Mouse (Mus musculus): ENCODE data around the gene Nr4a3. TPM values are rescaled to one million over a fixed set of nuclear protein-coding genes. Genes with fewer than 3 reads are reported as not detected.

The Nr4a3 gene
- polyA plus RNA-seq, 1 experiment from 2014 or later: 0.13 TPM

GRCm38 (mm10) chr4:48079285-48080039 is 34.5 kb downstream of the Nr4a3 start:
- H3K27ac ChIP-seq (ENCODE audit: low read length): no peak overlapping the region
- H3K27me3 ChIP-seq (ENCODE audit: control insufficient read depth, insufficient read depth, low read length): no peaks in the 10 kb centered on the region
- 58% methylated on average over 8 of the region's 8 CpGs for WGBS
- ATAC-seq (replicated peaks; ENCODE audit: extremely low read depth, insufficient read depth, low FRiP score): no peak
- no peak overlapping the region for H3K9ac ChIP-seq (ENCODE audit: low read length)
- H3K4me1 ChIP-seq (ENCODE audit: control insufficient read depth, insufficient read depth, low read length): peaks cover 4% of the 10 kb centered on the region; the same call in 1 of the 2 replicates
- no peak overlapping the region for H3K4me3 ChIP-seq (ENCODE audit: low read length)
- H3K9me3 ChIP-seq (replicated peaks; ENCODE audit: control insufficient read depth, low read length): no peaks in the 10 kb centered on the region
- no peaks in the 10 kb centered on the region for H3K36me3 ChIP-seq (ENCODE audit: control insufficient read depth, insufficient read depth)
- H3K4me2 ChIP-seq (ENCODE audit: low read depth, low read length): no peak overlapping the region

DNA sequence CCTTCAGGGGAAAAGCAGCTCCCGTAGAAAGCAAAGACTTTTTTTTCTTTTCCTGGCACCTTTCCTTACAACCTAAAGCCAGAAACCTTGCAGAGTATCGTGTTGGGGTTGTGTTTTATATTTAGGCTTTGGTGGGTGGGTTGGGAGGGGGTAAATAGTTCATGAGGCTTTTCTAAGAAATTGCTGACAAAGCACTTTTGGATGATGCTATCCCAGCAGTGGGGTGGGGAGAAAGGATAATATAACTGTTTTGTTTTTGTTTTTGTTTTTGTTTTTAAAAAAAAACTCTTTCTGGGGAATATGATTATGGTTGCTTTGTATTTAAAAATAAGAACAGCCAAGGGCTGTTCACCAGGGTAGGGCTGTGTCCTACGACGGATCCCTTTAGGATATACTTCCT is 38.5 kb downstream of the Nr4a3 start:
- H3K9me3 ChIP-seq (replicated peaks; ENCODE audit: control insufficient read depth, low read length): no peaks in the 10 kb centered on the region
- no peak for ATAC-seq (replicated peaks; ENCODE audit: extremely low read depth, insufficient read depth, low FRiP score)
- 77% methylated on average over 4 of the region's 4 CpGs for WGBS

GRCm38 (mm10) chr4:48086609-48087008 is 41.7 kb downstream of the Nr4a3 start:
- H3K27me3 ChIP-seq (ENCODE audit: control insufficient read depth, insufficient read depth, low read length): no peaks in the 10 kb centered on the region
- no peak overlapping the region for H3K27ac ChIP-seq (ENCODE audit: low read length)
- H3K4me1 ChIP-seq (ENCODE audit: control insufficient read depth, insufficient read depth, low read length): no peaks in the 10 kb centered on the region
- H3K9me3 ChIP-seq (replicated peaks; ENCODE audit: control insufficient read depth, low read length): no peaks in the 10 kb centered on the region
- H3K36me3 ChIP-seq (ENCODE audit: control insufficient read depth, insufficient read depth): no peaks in the 10 kb centered on the region
- no peak for ATAC-seq (replicated peaks; ENCODE audit: extremely low read depth, insufficient read depth, low FRiP score)
- H3K4me3 ChIP-seq (ENCODE audit: low read length): no peak overlapping the region
- no peak overlapping the region for H3K9ac ChIP-seq (ENCODE audit: low read length)
- no peak overlapping the region for H3K4me2 ChIP-seq (ENCODE audit: low read depth, low read length)
- 73% methylated on average over 6 of the region's 6 CpGs for WGBS

More for the DNA sequence above, 38.5 kb downstream of the Nr4a3 start:
- Histone ChIP-seq H3K4me1 (ENCODE audit: control insufficient read depth, insufficient read depth, low read length) (no peaks in the 10 kb centered on the region), H3K9ac (ENCODE audit: low read length) (no peak overlapping the region), H3K36me3 (ENCODE audit: control insufficient read depth, insufficient read depth) (no peaks in the 10 kb centered on the region), H3K27ac (ENCODE audit: low read length) (no peak overlapping the region), H3K4me2 (ENCODE audit: low read depth, low read length) (no peak overlapping the region), H3K4me3 (ENCODE audit: low read length) (no peak overlapping the region), H3K27me3 (ENCODE audit: control insufficient read depth, insufficient read depth, low read length) (no peaks in the 10 kb centered on the region)

DNA sequence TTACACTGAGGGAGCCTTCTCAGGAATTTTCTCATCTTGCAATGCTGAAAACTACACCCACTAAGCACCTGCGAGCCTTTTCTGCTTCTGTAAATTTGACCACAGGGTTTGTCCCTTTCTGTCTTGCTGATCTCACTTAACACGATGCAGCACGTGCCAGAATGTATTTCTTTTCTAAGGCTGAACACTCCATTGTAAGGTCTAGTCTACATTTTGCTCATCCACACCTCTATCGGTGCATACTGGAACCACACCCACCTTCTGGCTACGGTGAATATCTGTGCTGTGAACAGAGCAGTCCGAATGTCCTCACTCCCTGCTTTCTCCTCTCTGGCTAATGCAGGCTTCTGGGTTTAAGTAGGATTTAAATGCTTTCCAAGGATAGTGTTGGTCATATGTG is 42.5 kb downstream of the Nr4a3 start:
- H3K9me3 ChIP-seq (replicated peaks; ENCODE audit: control insufficient read depth, low read length): no peaks in the 10 kb centered on the region
- no peaks in the 10 kb centered on the region for H3K4me1 ChIP-seq (ENCODE audit: control insufficient read depth, insufficient read depth, low read length)
- no peak overlapping the region for H3K9ac ChIP-seq (ENCODE audit: low read length)
- H3K4me3 ChIP-seq (ENCODE audit: low read length): no peak overlapping the region
- H3K4me2 ChIP-seq (ENCODE audit: low read depth, low read length): no peak overlapping the region
- no peak overlapping the region for H3K27ac ChIP-seq (ENCODE audit: low read length)
- no peaks in the 10 kb centered on the region for H3K36me3 ChIP-seq (ENCODE audit: control insufficient read depth, insufficient read depth)
- WGBS: 80% methylated on average over 6 of the region's 6 CpGs
- no peaks in the 10 kb centered on the region for H3K27me3 ChIP-seq (ENCODE audit: control insufficient read depth, insufficient read depth, low read length)
- ATAC-seq (replicated peaks; ENCODE audit: extremely low read depth, insufficient read depth, low FRiP score): no peak

GRCm38 (mm10) chr4:48093221-48093620 is 48.3 kb downstream of the Nr4a3 start:
- Histone ChIP-seq H3K36me3 (ENCODE audit: control insufficient read depth, insufficient read depth) (no peaks in the 10 kb centered on the region), H3K27me3 (ENCODE audit: control insufficient read depth, insufficient read depth, low read length) (no peaks in the 10 kb centered on the region), H3K9ac (ENCODE audit: low read length) (no peak overlapping the region), H3K4me2 (ENCODE audit: low read depth, low read length) (no peak overlapping the region), H3K4me1 (ENCODE audit: control insufficient read depth, insufficient read depth, low read length) (no peaks in the 10 kb centered on the region), H3K27ac (ENCODE audit: low read length) (no peak overlapping the region), H3K4me3 (ENCODE audit: low read length) (no peak overlapping the region), H3K9me3 (replicated peaks; ENCODE audit: control insufficient read depth, low read length) (no peaks in the 10 kb centered on the region)
- no peak for ATAC-seq (replicated peaks; ENCODE audit: extremely low read depth, insufficient read depth, low FRiP score)
- WGBS: 75% methylated on average over 3 of the region's 3 CpGs

- no peaks in the 10 kb centered on the region for H3K4me1 ChIP-seq (ENCODE audit: control insufficient read depth, insufficient read depth, low read length)
- H3K4me2 ChIP-seq (ENCODE audit: low read depth, low read length): no peak overlapping the region
- no peaks in the 10 kb centered on the region for H3K27me3 ChIP-seq (ENCODE audit: control insufficient read depth, insufficient read depth, low read length)
- no peak overlapping the region for H3K4me3 ChIP-seq (ENCODE audit: low read length)
- no peak for ATAC-seq (replicated peaks; ENCODE audit: extremely low read depth, insufficient read depth, low FRiP score)
- no peaks in the 10 kb centered on the region for H3K36me3 ChIP-seq (ENCODE audit: control insufficient read depth, insufficient read depth)
- 80% methylated on average over 8 of the region's 8 CpGs for WGBS
- no peak overlapping the region for H3K9ac ChIP-seq (ENCODE audit: low read length)
- no peaks in the 10 kb centered on the region for H3K9me3 ChIP-seq (replicated peaks; ENCODE audit: control insufficient read depth, low read length)
- H3K27ac ChIP-seq (ENCODE audit: low read length): no peak overlapping the region
Observed at GRCm38 (mm10) chr4:48100217-48100616, 55.3 kb downstream of the Nr4a3 start.

DNA sequence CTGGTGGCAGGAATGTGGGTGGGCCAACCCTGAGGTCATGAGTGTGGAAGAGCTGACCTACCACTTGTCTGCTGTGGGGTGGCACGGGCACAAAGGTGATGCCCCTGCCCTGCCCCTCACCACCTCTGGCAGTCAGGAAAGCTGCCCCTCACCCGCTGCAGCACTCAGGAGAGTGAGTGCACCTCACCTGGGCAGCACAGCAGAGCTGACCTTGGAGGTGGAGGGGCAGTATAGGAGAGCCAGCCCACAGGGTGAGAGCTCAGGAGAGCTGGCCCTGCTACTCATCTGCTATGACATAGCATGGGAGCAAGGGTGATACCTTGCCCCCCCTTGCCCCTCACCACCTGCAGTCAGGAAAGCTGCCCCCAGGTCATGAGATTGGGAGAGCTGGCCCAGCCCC is 57.0 kb downstream of the Nr4a3 start:
- ATAC-seq (replicated peaks; ENCODE audit: extremely low read depth, insufficient read depth, low FRiP score): no peak
- Histone ChIP-seq H3K4me1 (ENCODE audit: control insufficient read depth, insufficient read depth, low read length) (no peaks in the 10 kb centered on the region), H3K9ac (ENCODE audit: low read length) (no peak overlapping the region), H3K4me3 (ENCODE audit: low read length) (no peak overlapping the region), H3K36me3 (ENCODE audit: control insufficient read depth, insufficient read depth) (no peaks in the 10 kb centered on the region), H3K27me3 (ENCODE audit: control insufficient read depth, insufficient read depth, low read length) (no peaks in the 10 kb centered on the region), H3K27ac (ENCODE audit: low read length) (no peak overlapping the region), H3K4me2 (ENCODE audit: low read depth, low read length) (no peak overlapping the region), H3K9me3 (replicated peaks; ENCODE audit: control insufficient read depth, low read length) (no peaks in the 10 kb centered on the region)
- 75% methylated on average over 2 of the region's 2 CpGs for WGBS

GRCm38 (mm10) chr4:48105387-48105786 is 60.4 kb downstream of the Nr4a3 start:
- no peaks in the 10 kb centered on the region for H3K27me3 ChIP-seq (ENCODE audit: control insufficient read depth, insufficient read depth, low read length)
- WGBS: 63% methylated on average over 5 of the region's 5 CpGs
- no peak overlapping the region for H3K4me2 ChIP-seq (ENCODE audit: low read depth, low read length)
- no peak overlapping the region for H3K4me3 ChIP-seq (ENCODE audit: low read length)
- H3K36me3 ChIP-seq (ENCODE audit: control insufficient read depth, insufficient read depth): no peaks in the 10 kb centered on the region
- no peak overlapping the region for H3K9ac ChIP-seq (ENCODE audit: low read length)
- H3K9me3 ChIP-seq (replicated peaks; ENCODE audit: control insufficient read depth, low read length): no peaks in the 10 kb centered on the region
- H3K27ac ChIP-seq (ENCODE audit: low read length): no peak overlapping the region
- ATAC-seq (replicated peaks; ENCODE audit: extremely low read depth, insufficient read depth, low FRiP score): no peak
- H3K4me1 ChIP-seq (ENCODE audit: control insufficient read depth, insufficient read depth, low read length): no peaks in the 10 kb centered on the region

DNA sequence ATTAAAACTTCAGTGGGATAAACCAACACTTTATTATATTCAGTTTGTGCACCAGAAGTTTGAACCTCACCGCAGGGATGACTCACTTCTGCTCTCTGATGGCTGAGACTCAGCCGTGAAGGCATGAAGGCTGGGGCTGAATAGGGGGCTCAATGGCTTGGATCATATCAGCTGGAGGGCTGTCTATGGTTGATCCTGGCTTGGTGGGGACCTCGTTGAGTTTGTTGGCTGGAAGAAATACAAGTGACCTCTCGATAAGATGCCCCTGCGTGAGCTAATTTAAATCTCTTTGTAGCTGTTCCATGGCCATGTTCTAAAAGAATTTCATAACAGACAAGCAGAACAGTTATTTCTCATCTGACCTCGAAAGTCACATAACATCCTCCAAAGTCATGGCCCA is 62.1 kb downstream of the Nr4a3 start:
- Histone ChIP-seq H3K9ac (ENCODE audit: low read length) (no peak overlapping the region), H3K4me2 (ENCODE audit: low read depth, low read length) (no peak overlapping the region), H3K36me3 (ENCODE audit: control insufficient read depth, insufficient read depth) (no peaks in the 10 kb centered on the region), H3K4me3 (ENCODE audit: low read length) (no peak overlapping the region), H3K4me1 (ENCODE audit: control insufficient read depth, insufficient read depth, low read length) (no peaks in the 10 kb centered on the region), H3K27ac (ENCODE audit: low read length) (no peak overlapping the region), H3K27me3 (ENCODE audit: control insufficient read depth, insufficient read depth, low read length) (no peaks in the 10 kb centered on the region), H3K9me3 (replicated peaks; ENCODE audit: control insufficient read depth, low read length) (no peaks in the 10 kb centered on the region)
- ATAC-seq (replicated peaks; ENCODE audit: extremely low read depth, insufficient read depth, low FRiP score): no peak
- 72% methylated on average over 6 of the region's 6 CpGs for WGBS

Measured in heart, embryonic 16.5 days (tissue).